Mouse (Mus musculus) heart, postnatal 0 days (tissue): Measurements from ENCODE around the gene Map2k6.

Experiments
- CTCF ChIP-seq: IDR thresholded peaks from 2 replicates; pipeline ENCODE4 v1.5.1; 2016; ENCODE audit warnings: antibody characterized with exemption, control low read depth, low read depth
- EP300 ChIP-seq: IDR thresholded peaks from 2 replicates; pipeline ENCODE4 v1.6.1; 2016; ENCODE audit warnings: antibody characterized with exemption, low read depth

DNA sequence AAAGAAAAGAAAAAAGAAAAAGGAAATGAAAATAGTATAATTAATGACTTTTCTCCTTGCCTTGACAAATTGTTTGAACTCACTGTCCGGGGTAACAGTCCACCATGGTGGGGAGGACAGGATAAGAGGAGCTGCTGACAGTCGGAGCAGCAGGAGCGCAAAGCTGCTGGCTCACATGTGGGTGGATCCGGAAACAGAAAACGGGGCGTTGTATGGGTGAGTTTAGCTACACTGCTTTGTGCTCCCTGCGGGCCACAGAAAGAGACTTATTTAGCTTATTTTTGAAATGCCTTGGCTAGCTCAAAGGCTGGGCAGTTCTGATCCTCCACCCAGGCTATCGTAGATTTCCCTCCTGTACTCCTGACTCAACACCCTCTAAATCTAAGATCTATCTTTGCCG, 44.7 kb upstream of the Map2k6 start:
- no peak for TF ChIP-seq CTCF
- no peak for TF ChIP-seq EP300
